Mouse (Mus musculus) intestine, postnatal 0 days (tissue): ENCODE measurements around the gene Gm17332. TPM values are rescaled to one million over a fixed set of nuclear protein-coding genes. Genes with fewer than 3 reads are reported as not detected.
"Not testable (repeated sequence)": the region's sequence is repeated elsewhere in the genome, so short reads cannot be mapped to it uniquely, and the experiment has no call there.

Experiments used
- ATAC-seq: fragments of 200-750 bp; cut with Nextera tagmentation; 2 replicates; pipeline ENCODE4 v1.8.0; 2017; ENCODE audit warnings: mild to moderate bottlenecking, moderate TSS enrichment, moderate library complexity
- H3K27ac ChIP-seq: fragments of 300-500 bp; sonication (generic); 2 replicates; pipeline ENCODE4 v1.5.1; 2014; ENCODE audit warnings: mild to moderate bottlenecking, low read depth, low read length, moderate library complexity
- H3K27me3 ChIP-seq: fragments of 300-500 bp; sonication (generic); replicated peaks from 2 replicates; pipeline ENCODE4 v1.6.1; 2014; ENCODE audit warnings: low read length, mixed read lengths; ENCODE audit not compliant: control insufficient read depth, insufficient read depth
- H3K36me3 ChIP-seq: fragments of 300-500 bp; sonication (generic); 2 replicates; pipeline ENCODE4 v1.6.1; 2014; ENCODE audit warnings: mild to moderate bottlenecking, moderate library complexity; ENCODE audit not compliant: control insufficient read depth, insufficient read depth
- H3K4me1 ChIP-seq: fragments of 300-500 bp; sonication (generic); replicated peaks from 2 replicates; pipeline ENCODE4 v1.6.1; 2014; ENCODE audit warnings: antibody characterized with exemption, low read length, mixed read lengths; ENCODE audit not compliant: control insufficient read depth, insufficient read depth
- H3K4me2 ChIP-seq: fragments of 300-500 bp; sonication (generic); replicated peaks from 2 replicates; pipeline ENCODE4 v1.6.1; 2014; ENCODE audit warnings: low read depth, mild to moderate bottlenecking, moderate library complexity
- H3K4me3 ChIP-seq: fragments of 300-500 bp; sonication (generic); 2 replicates; pipeline ENCODE4 v1.5.1; 2014; ENCODE audit warnings: low read depth, low read length
- H3K9ac ChIP-seq: fragments of 300-500 bp; sonication (generic); 2 replicates; pipeline ENCODE4 v1.6.1; 2014; ENCODE audit warnings: mild to moderate bottlenecking, low read depth, low read length
- H3K9me3 ChIP-seq: fragments of 300-500 bp; sonication (generic); 2 replicates; pipeline ENCODE4 v1.6.1; 2016; ENCODE audit warnings: mixed run types; ENCODE audit not compliant: control insufficient read depth
- CTCF ChIP-seq: sonication (generic); IDR thresholded peaks from 2 replicates; pipeline ENCODE4 v1.5.1; 2016; ENCODE audit warnings: low read depth, mild to moderate bottlenecking, control low read depth, antibody characterized with exemption, moderate library complexity
- WGBS: fragments of 180-500 bp; shearing (Covaris S2); extraction: QIAGEN DNeasy Blood & Tissue Kit; methylation state at CpG from one replicate; pipeline ENCODE4 v1.1.7; 2014; 5-methylcytosine and 5-hydroxymethylcytosine counted together
- polyA plus RNA-seq: library from polyadenylated mRNA; unstranded; fragments of >200 nt; fragmentation: Nextera tagmentation; extraction: Ambion mirVana; gene quantifications from 2 replicates; pipeline ENCODE4 v1.2.1, GENCODE M21; 2015

The Gm17332 gene
- polyA plus RNA-seq, 1 experiment from 2014 or later: not detected

- no peak overlapping the region for H3K4me3 ChIP-seq
- H3K27ac ChIP-seq: no peak overlapping the region
- H3K4me2 ChIP-seq: peak overlapping the region; percentile 66
- H3K36me3 ChIP-seq: no peaks in the 10 kb centered on the region
- H3K27me3 ChIP-seq: no peaks in the 10 kb centered on the region
- ATAC-seq: peak; percentile 91
- 1% methylated on average over 4 of the region's 4 CpGs for WGBS
- no peaks in the 10 kb centered on the region for H3K9me3 ChIP-seq
- H3K4me1 ChIP-seq: no peaks in the 10 kb centered on the region
- TF ChIP-seq CTCF: no peak
- H3K9ac ChIP-seq: no peak overlapping the region
Measured at GRCm38 (mm10) chr11:31170052-31170646, 12.1 kb downstream of the Gm17332 start.

GRCm38 (mm10) chr11:31169161-31170051, 12.9 kb downstream of the Gm17332 start:
- no peaks in the 10 kb centered on the region for H3K9me3 ChIP-seq
- H3K36me3 ChIP-seq: no peaks in the 10 kb centered on the region
- peak overlapping the region; percentile 66 for H3K4me2 ChIP-seq
- peak overlapping the region; percentile 17; the same call in 1 of the 2 replicates for H3K9ac ChIP-seq
- H3K27ac ChIP-seq: no peak overlapping the region
- H3K4me3 ChIP-seq: peak overlapping the region; percentile 43
- WGBS: 5% methylated on average over 21 of the region's 21 CpGs
- H3K27me3 ChIP-seq: no peaks in the 10 kb centered on the region
- H3K4me1 ChIP-seq: no peaks in the 10 kb centered on the region
- no peak for TF ChIP-seq CTCF
- peak; percentile 76 for ATAC-seq

- Histone ChIP-seq H3K4me2 (peak overlapping the region; percentile 66), H3K27me3 (no peaks in the 10 kb centered on the region), H3K4me3 (peak overlapping the region; percentile 43), H3K9me3 (no peaks in the 10 kb centered on the region), H3K36me3 (no peaks in the 10 kb centered on the region), H3K9ac (no peak overlapping the region), H3K27ac (no peak overlapping the region), H3K4me1 (no peaks in the 10 kb centered on the region)
- no peak for ATAC-seq
- TF ChIP-seq CTCF: no peak
- 41% methylated on average over 2 of the region's 2 CpGs for WGBS
Measured at GRCm38 (mm10) chr11:31168831-31169160, 13.5 kb downstream of the Gm17332 start.

- Histone ChIP-seq H3K9me3 (no peaks in the 10 kb centered on the region), H3K27me3 (no peaks in the 10 kb centered on the region), H3K27ac (no peak overlapping the region), H3K9ac (no peak overlapping the region), H3K36me3 (no peaks in the 10 kb centered on the region), H3K4me2 (no peak overlapping the region), H3K4me1 (no peaks in the 10 kb centered on the region), H3K4me3 (no peak overlapping the region)
- no peak for TF ChIP-seq CTCF
- WGBS: 83% methylated on average over 3 of the region's 3 CpGs
- ATAC-seq: no peak
Measured at GRCm38 (mm10) chr11:31157021-31157420, 25.2 kb downstream of the Gm17332 start.

GRCm38 (mm10) chr11:31138394-31138793, 43.9 kb downstream of the Gm17332 start:
- H3K36me3 ChIP-seq, H3K9ac ChIP-seq, H3K9me3 ChIP-seq, H3K4me2 ChIP-seq, H3K27ac ChIP-seq, ATAC-seq, H3K4me1 ChIP-seq, H3K27me3 ChIP-seq, H3K4me3 ChIP-seq: not testable (repeated sequence)
- WGBS: 59% methylated on average over 1 of the region's 1 CpGs

- WGBS: 88% methylated on average over 1 of the region's 1 CpGs
- not testable (repeated sequence) for H3K36me3 ChIP-seq, H3K27me3 ChIP-seq, H3K4me2 ChIP-seq, H3K27ac ChIP-seq, H3K4me1 ChIP-seq, H3K9me3 ChIP-seq, H3K9ac ChIP-seq, H3K4me3 ChIP-seq, ATAC-seq
Measured at GRCm38 (mm10) chr11:31134824-31135223, 47.4 kb downstream of the Gm17332 start.

- H3K9ac ChIP-seq, H3K36me3 ChIP-seq, ATAC-seq, H3K4me3 ChIP-seq, H3K4me1 ChIP-seq, H3K27me3 ChIP-seq, H3K9me3 ChIP-seq, H3K27ac ChIP-seq, H3K4me2 ChIP-seq: not testable (repeated sequence)
- 66% methylated on average over 4 of the region's 4 CpGs for WGBS
Measured at GRCm38 (mm10) chr11:31133726-31134125, 48.5 kb downstream of the Gm17332 start.
